Mouse (Mus musculus) liver, embryonic 11.5 days (tissue): ENCODE results near the gene Slco3a1. TPM values are rescaled to one million over a fixed set of nuclear protein-coding genes. Genes with fewer than 3 reads are reported as not detected.

Experiments
- ATAC-seq: fragments of 200-750 bp; cut with Nextera tagmentation; replicated peaks from 2 replicates; pipeline ENCODE4 v1.8.0; 2017; ENCODE audit warnings: moderate number of reproducible peaks, mild to moderate bottlenecking, moderate TSS enrichment, moderate library complexity; ENCODE audit not compliant: low FRiP score
- DNase-seq: peaks from one replicate; pipeline ENCODE4 v3.0.0-alpha.2; 2017; ENCODE audit warnings: low spot score
- H3K27ac ChIP-seq: fragments of 300-500 bp; sonication (generic); 2 replicates; pipeline ENCODE4 v1.5.1; 2014; ENCODE audit warnings: mild to moderate bottlenecking, low read depth, low read length, control low read depth
- H3K27me3 ChIP-seq: fragments of 300-500 bp; sonication (generic); replicated peaks from 2 replicates; pipeline ENCODE4 v1.6.1; 2014; ENCODE audit warnings: low read length, mixed read lengths; ENCODE audit not compliant: control insufficient read depth, insufficient read depth
- H3K36me3 ChIP-seq: fragments of 300-500 bp; sonication (generic); 2 replicates; pipeline ENCODE4 v1.6.1; 2014; ENCODE audit warnings: mild to moderate bottlenecking, low read length, moderate library complexity, mixed read lengths; ENCODE audit not compliant: control insufficient read depth, insufficient read depth
- H3K4me1 ChIP-seq: fragments of 300-500 bp; sonication (generic); replicated peaks from 2 replicates; pipeline ENCODE4 v1.6.1; 2014; ENCODE audit warnings: low read length, mixed read lengths; ENCODE audit not compliant: control insufficient read depth, insufficient read depth
- H3K4me2 ChIP-seq: fragments of 300-500 bp; sonication (generic); 2 replicates; pipeline ENCODE4 v1.6.1; 2014; ENCODE audit warnings: mild to moderate bottlenecking, control low read depth, moderate library complexity
- H3K4me3 ChIP-seq: fragments of 300-500 bp; sonication (generic); 2 replicates; pipeline ENCODE4 v1.5.1; 2014; ENCODE audit warnings: low read depth, low read length, control low read depth
- H3K9ac ChIP-seq: fragments of 300-500 bp; sonication (generic); 2 replicates; pipeline ENCODE4 v1.6.1; 2014; ENCODE audit warnings: low read depth, low read length, control low read depth
- H3K9me3 ChIP-seq: fragments of 300-500 bp; sonication (generic); 2 replicates; pipeline ENCODE4 v1.6.1; 2016; ENCODE audit warnings: low read length, inconsistent platforms, mixed read lengths; ENCODE audit not compliant: control insufficient read depth
- whole genome bisulfite sequencing: fragments of 180-500 bp; shearing (Covaris S2); extraction: QIAGEN DNeasy Blood & Tissue Kit; methylation state at CpG from one replicate; pipeline ENCODE4 v1.1.7; 2014; 5-methylcytosine and 5-hydroxymethylcytosine counted together
- polyA plus RNA-seq: library from polyadenylated mRNA; unstranded; fragments of >200 nt; fragmentation: Nextera tagmentation; extraction: Ambion mirVana; gene quantifications from 2 replicates; pipeline ENCODE4 v1.2.1, GENCODE M21; 2014

Gene Slco3a1
- polyA plus RNA-seq, 1 experiment from 2014 or later: 2.7 TPM

GRCm38 (mm10) chr7:74386257-74386656 is 168.3 kb downstream of the Slco3a1 start:
- no peaks in the 10 kb centered on the region for H3K27me3 ChIP-seq
- WGBS: 74% methylated on average over 5 of the region's 5 CpGs
- no peaks in the 10 kb centered on the region for H3K36me3 ChIP-seq
- H3K4me3 ChIP-seq: no peak overlapping the region
- no peak for ATAC-seq
- no peaks in the 10 kb centered on the region for H3K9me3 ChIP-seq
- H3K4me2 ChIP-seq: no peak overlapping the region
- H3K9ac ChIP-seq: no peak overlapping the region
- H3K4me1 ChIP-seq: no peaks in the 10 kb centered on the region
- H3K27ac ChIP-seq: no peak overlapping the region
- DNase-seq: no peak

GRCm38 (mm10) chr7:74383040-74383666 is 171.4 kb downstream of the Slco3a1 start:
- DNase-seq: no peak
- Histone ChIP-seq H3K9me3 (no peaks in the 10 kb centered on the region), H3K4me3 (no peak overlapping the region), H3K36me3 (no peaks in the 10 kb centered on the region), H3K9ac (no peak overlapping the region), H3K4me2 (no peak overlapping the region), H3K4me1 (no peaks in the 10 kb centered on the region), H3K27me3 (no peaks in the 10 kb centered on the region), H3K27ac (no peak overlapping the region)
- ATAC-seq: no peak
- WGBS: 82% methylated on average over 3 of the region's 3 CpGs

DNA sequence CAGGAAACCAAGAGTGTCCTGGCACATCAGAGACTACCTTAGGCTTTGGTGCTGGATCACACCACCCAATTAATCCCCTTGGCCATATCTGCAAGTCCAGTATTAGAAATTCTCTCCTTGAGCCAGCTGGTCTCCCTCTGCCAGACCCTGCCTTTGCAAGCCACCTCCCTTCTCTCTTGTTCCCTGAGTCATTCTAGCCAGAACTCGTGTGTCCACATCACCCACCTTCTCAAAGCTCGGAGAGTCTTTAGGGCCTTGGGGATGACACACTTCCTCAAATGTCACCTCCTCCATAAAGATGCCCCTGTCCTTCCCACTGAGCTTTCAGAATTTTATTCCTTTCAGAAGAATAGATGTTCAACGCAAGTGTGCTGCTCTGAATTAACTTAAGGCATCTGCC is 172.3 kb downstream of the Slco3a1 start:
- WGBS: 67% methylated on average over 3 of the region's 3 CpGs
- Histone ChIP-seq H3K4me3 (no peak overlapping the region), H3K9ac (no peak overlapping the region), H3K27ac (no peak overlapping the region), H3K4me2 (no peak overlapping the region), H3K9me3 (no peaks in the 10 kb centered on the region), H3K36me3 (no peaks in the 10 kb centered on the region), H3K27me3 (no peaks in the 10 kb centered on the region), H3K4me1 (no peaks in the 10 kb centered on the region)
- DNase-seq (no peak), ATAC-seq (no peak)

DNA sequence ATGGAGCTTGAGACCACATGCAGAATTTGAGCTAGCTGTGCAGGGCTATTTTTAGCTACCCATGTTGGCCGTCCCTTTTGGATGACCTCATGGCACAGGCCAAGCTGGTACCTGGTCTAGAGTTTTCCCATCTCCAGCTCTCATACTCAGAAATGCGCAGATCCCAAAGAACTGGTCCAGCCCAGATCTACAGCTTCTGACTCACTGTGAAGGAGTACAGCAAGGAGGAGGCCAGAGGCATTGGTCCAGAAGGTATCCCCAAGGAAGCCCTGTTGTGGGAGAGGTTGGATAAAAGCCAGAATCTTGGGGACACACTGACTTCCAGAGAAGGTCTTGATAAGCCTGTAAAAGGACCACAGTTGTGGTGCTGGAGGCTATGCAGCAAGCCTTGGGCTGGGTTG is 172.7 kb downstream of the Slco3a1 start:
- no peak overlapping the region for H3K4me2 ChIP-seq
- WGBS: 69% methylated on average over 2 of the region's 2 CpGs
- no peak overlapping the region for H3K27ac ChIP-seq
- H3K9ac ChIP-seq: no peak overlapping the region
- H3K27me3 ChIP-seq: no peaks in the 10 kb centered on the region
- no peak overlapping the region for H3K4me3 ChIP-seq
- H3K4me1 ChIP-seq: no peaks in the 10 kb centered on the region
- ATAC-seq (no peak), DNase-seq (no peak)
- H3K9me3 ChIP-seq: no peaks in the 10 kb centered on the region
- H3K36me3 ChIP-seq: no peaks in the 10 kb centered on the region

GRCm38 (mm10) chr7:74381051-74381450 is 173.5 kb downstream of the Slco3a1 start:
- Histone ChIP-seq H3K4me3 (no peak overlapping the region), H3K36me3 (no peaks in the 10 kb centered on the region), H3K9ac (no peak overlapping the region), H3K4me2 (no peak overlapping the region), H3K27ac (no peak overlapping the region), H3K9me3 (no peaks in the 10 kb centered on the region), H3K27me3 (no peaks in the 10 kb centered on the region), H3K4me1 (no peaks in the 10 kb centered on the region)
- ATAC-seq (no peak), DNase-seq (no peak)
- 85% methylated on average over 2 of the region's 2 CpGs for WGBS

DNA sequence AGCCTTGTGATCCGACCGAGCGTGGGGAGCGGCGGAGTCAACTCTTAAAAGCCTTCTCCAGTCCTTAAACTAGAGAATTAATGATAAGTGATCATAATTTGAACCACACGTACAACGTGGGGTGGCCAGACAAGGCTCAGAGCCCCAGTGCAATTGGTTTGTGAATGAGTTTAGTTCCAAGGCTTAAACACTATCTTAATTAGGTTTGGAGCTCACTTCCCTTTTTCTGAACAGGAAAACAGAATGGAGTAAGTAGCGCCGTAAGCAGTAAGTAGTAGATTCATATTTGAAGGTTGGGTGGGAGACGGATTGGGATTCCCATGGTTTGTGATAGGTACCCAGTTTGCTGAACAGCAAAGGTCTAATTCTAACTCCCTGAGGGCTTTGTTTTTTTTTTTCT is 176.7 kb downstream of the Slco3a1 start:
- no peak overlapping the region for H3K9ac ChIP-seq
- H3K4me2 ChIP-seq: no peak overlapping the region
- H3K36me3 ChIP-seq: no peaks in the 10 kb centered on the region
- no peaks in the 10 kb centered on the region for H3K4me1 ChIP-seq
- DNase-seq (no peak), ATAC-seq (no peak)
- 70% methylated on average over 10 of the region's 10 CpGs for WGBS
- no peak overlapping the region for H3K4me3 ChIP-seq
- H3K9me3 ChIP-seq: no peaks in the 10 kb centered on the region
- H3K27ac ChIP-seq: no peak overlapping the region
- no peaks in the 10 kb centered on the region for H3K27me3 ChIP-seq

DNA sequence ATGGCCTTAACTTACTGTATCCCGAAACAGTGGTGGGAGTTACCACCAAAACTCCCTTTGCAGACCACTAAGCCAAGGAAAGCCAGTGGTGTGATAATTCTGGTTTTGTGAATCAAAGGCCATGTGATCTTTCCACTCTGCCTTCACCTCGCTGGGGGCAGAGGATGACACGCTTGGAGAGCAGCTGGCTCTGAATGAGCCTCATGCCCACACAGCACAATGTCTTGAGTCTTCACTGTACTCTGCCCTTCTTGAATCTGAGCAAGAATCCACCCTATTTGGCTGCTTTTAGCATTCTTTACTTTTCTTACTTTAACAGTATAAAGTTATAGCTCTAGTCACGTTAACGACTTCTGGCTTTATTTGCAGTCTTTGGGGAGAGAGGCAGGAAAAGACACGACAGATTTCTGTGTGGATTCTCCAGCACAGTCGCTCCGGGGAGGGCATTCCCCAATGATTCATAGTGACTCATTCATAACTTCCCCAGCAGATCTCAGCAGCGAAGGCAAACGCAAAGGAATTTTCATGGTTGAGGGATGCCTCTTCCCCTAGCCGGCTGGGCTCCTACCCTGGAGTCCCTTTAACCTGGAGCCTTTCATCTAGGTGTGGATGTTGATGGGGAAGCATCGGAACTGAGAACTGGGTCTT is 178.1 kb downstream of the Slco3a1 start:
- Histone ChIP-seq H3K4me2 (no peak overlapping the region), H3K4me3 (no peak overlapping the region), H3K9ac (no peak overlapping the region), H3K36me3 (no peaks in the 10 kb centered on the region), H3K9me3 (no peaks in the 10 kb centered on the region), H3K27ac (no peak overlapping the region), H3K27me3 (no peaks in the 10 kb centered on the region), H3K4me1 (no peaks in the 10 kb centered on the region)
- WGBS: 78% methylated on average over 12 of the region's 12 CpGs
- no peak for DNase-seq
- ATAC-seq: no peak

GRCm38 (mm10) chr7:74375174-74375957 is 179.2 kb downstream of the Slco3a1 start:
- no peaks in the 10 kb centered on the region for H3K9me3 ChIP-seq
- 81% methylated on average over 12 of the region's 14 CpGs for WGBS
- no peak overlapping the region for H3K4me3 ChIP-seq
- no peaks in the 10 kb centered on the region for H3K36me3 ChIP-seq
- ATAC-seq (no peak), DNase-seq (no peak)
- no peaks in the 10 kb centered on the region for H3K4me1 ChIP-seq
- H3K9ac ChIP-seq: no peak overlapping the region
- no peak overlapping the region for H3K4me2 ChIP-seq
- H3K27me3 ChIP-seq: no peaks in the 10 kb centered on the region
- H3K27ac ChIP-seq: no peak overlapping the region
